Mouse (Mus musculus): ENCODE results near the gene Lnpep. TPM values are rescaled to one million over a fixed set of nuclear protein-coding genes. Genes with fewer than 3 reads are reported as not detected.
"Not testable (repeated sequence)": the region's sequence is repeated elsewhere in the genome, so short reads cannot be mapped to it uniquely, and the experiment has no call there.

Lnpep gene
- total RNA-seq, 4 experiments from 2014 or later, result 113 to 176 (median 144) TPM

- no peak for DNase-seq
Measured at GRCm38 (mm10) chr17:17608416-17608988, 16.3 kb downstream of the Lnpep start.

DNA sequence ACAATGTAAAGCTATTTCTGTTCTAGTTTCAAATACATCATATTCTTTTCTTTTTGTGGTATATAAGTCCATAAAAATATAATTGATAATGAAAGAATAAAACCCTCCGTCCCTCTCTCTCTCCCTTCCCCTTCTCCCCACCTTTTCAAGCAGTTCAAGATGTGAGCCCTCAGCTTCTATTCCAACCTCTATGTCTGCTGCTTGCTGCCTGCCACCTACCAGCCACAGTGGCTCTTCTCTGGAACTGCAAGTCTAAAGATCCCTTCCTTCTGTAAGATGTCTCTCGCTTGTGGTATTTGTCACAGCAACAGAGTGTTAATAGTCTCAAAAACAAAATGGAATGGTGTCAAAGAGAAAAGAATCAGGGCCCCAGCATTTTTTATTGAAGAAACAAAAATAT is 20.3 kb downstream of the Lnpep start:
- no peak for DNase-seq

GRCm38 (mm10) chr17:17603609-17604008 is 21.2 kb downstream of the Lnpep start:
- DNase-seq, result no peak

GRCm38 (mm10) chr17:17602786-17603185 is 22.1 kb downstream of the Lnpep start:
- DNase-seq, result no peak

- DNase-seq, result no peak
Measured at GRCm38 (mm10) chr17:17602330-17602729, 22.5 kb downstream of the Lnpep start.

GRCm38 (mm10) chr17:17600804-17601252 is 24.0 kb downstream of the Lnpep start:
- DNase-seq, result peak; percentile 90

DNA sequence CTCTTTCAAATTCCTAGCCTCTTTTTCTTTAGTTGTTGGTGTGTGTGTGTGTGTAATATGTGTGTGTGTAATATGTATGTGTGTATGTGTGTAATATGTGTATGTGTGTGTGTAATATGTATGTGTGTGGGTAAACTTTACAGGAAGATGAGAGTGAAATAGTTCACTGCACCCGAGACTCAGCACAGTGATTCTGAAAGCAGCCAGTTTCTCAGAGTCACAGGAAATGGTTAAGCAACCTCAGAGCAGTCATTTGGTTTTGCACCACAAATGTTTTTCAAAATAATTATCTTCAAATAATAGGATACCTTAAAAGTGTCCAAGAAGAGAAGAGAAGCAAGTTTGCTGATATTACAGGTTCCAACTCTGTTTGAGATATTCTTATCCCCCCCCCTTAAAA is 24.8 kb downstream of the Lnpep start:
- no peak for DNase-seq

GRCm38 (mm10) chr17:17598355-17598754 is 26.5 kb downstream of the Lnpep start:
- DNase-seq, result no peak

GRCm38 (mm10) chr17:17592926-17593325 is 31.9 kb downstream of the Lnpep start:
- DNase-seq, result no peak

DNA sequence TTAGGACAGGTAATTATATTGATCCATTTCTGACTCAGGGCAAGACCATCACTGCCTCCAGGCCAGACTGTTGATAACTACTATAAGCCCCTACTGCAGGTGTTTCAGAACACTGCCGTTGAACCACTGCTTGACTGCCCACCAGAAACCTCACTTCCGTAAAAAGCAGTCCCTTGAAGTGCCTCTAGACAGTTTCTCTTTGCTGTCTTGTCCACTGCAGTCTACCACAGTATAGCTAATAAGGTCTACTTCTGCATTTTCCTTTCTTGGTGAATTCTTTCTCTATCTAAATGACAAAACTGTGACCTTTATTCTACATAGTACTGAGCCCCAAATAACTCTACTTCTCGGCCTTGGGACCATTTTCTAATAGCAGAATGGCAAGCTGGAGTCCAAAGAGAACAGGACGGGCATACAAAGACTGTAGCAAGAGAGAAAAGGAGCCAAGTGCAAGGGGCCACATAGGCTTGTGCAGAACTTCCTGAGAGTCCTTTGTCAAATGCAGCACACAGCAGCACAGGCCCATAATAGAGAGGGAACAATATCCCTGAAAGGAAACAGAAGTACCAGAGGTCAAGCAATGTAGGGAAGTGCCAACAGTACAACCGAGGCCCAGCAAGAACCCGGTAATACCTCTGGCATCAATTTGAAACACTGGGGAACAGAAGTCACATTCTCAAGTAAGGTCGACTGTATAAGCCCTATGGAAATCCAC is 37.4 kb downstream of the Lnpep start:
- no peak for DNase-seq

- DNase-seq, result no peak
Measured at GRCm38 (mm10) chr17:17585115-17585514, 39.7 kb downstream of the Lnpep start.

GRCm38 (mm10) chr17:17583896-17584295 is 41.0 kb downstream of the Lnpep start:
- no peak for DNase-seq

DNA sequence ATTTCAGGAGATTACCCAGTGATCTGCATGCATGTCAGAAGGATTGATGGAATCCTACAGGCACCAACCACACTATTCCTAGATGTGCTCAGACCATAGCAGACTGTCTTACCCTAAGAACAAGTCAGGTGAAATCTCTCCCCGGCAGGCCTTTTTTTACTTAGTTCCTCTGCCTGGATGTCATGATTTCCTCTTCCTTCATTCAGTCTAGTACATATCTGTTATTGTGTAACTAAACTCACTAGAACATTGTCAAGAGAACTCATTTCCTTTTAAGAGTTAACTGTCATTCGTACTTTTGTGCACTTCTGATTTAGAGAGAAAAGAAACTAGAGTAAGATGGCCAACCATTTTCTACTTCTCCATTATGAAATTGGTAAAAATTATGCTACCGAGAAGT is 43.6 kb downstream of the Lnpep start:
- DNase-seq, result no peak

- DNase-seq, result no peak
Measured at GRCm38 (mm10) chr17:17576399-17576798, 48.5 kb downstream of the Lnpep start.

- DNase-seq, result no peak
Measured at GRCm38 (mm10) chr17:17567071-17567470, 57.8 kb downstream of the Lnpep start.

DNA sequence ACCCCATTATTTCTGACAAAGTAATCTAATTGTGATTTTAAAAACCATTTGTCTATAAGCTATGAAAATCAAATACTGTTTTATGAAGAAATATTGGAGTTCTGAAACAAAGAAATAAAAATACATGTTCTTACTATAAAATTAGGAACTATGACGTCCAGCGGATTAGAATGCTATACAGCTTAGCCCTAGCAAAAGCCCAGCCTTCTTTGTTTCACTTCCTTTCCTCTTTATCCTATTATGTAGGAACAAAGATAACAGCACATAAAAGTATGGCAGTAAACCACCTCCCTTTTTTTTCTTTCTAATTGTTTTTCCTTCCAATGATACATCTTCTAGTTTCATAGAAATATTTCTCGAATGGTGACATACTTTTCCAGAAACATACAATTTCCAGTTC is 75.9 kb downstream of the Lnpep start:
- DNase-seq, result no peak

DNA sequence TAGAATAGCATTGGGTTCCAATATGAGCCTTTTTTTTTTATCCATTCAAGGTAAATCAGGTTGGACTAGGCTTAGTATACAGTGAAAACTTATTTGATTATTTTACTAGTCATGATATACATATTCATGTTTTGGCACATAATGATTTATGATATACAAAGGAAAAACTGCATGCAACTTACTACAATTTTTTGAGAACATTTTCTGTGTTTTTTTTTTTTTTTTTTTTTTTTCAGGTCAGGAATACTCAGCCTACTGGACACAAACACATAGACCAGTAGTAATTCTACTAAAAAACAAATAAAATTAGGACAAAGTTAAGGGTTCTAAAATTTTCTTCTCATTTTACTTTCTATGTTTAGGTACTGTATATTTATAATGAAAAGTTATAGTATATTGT is 93.5 kb downstream of the Lnpep start:
- DNase-seq, result no peak

- no peak for DNase-seq
Measured at GRCm38 (mm10) chr17:17516384-17517016, 108.3 kb downstream of the Lnpep start.

DNA sequence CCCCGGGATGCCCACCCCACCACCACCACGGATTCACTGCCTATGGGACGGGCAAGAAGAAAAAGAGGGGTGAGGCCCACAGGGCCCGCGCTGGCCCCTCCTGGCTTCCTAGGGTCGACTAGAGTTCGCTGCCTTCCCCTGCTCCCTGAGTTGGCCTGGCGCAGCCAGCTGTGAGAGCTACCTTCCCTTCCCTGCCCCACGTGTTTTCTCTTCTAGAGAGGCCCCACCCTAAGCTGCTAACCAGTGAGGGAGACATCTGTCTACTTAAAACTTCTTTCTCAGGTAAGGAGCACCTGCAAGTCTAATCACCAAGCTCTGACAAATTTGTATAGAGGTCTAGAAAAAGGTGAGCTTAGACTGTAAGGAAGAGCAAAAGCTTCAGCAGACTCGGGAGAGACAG is 118.2 kb downstream of the Lnpep start:
- no peak for DNase-seq

GRCm38 (mm10) chr17:17499278-17499677 is 125.6 kb downstream of the Lnpep start:
- DNase-seq, result no peak

- DNase-seq, result no peak
Measured at GRCm38 (mm10) chr17:17498848-17499247, 126.0 kb downstream of the Lnpep start.

DNA sequence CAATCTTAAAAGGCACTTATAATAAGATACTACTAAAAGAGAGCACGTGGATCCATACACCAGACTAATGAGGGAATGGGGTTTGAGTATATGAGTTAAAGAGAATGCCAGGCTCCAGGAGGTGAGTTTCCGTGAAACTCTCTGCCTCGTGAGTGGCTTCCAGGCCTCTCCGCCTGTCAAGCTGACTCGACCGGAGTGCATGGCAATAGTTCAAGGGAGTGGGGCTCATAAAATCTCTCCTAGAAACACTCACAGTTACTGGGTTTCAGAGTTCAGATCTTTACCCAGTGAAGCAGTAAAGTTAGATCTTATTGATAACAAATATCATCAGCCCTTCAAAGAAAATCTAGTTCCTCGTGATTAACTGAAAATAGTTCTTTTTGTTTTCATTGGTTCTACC is 128.1 kb downstream of the Lnpep start:
- DNase-seq, result no peak

GRCm38 (mm10) chr17:17496234-17496633 is 128.6 kb downstream of the Lnpep start:
- not testable (repeated sequence) for DNase-seq

GRCm38 (mm10) chr17:17492116-17492515 is 132.7 kb downstream of the Lnpep start:
- DNase-seq, result no peak

Measured in adrenal gland, adult 8-10 months (tissue).